Mouse (Mus musculus) MEL (cell line): ENCODE results near the gene Izumo4. TPM values are rescaled to one million over a fixed set of nuclear protein-coding genes. Genes with fewer than 3 reads are reported as not detected.
A peak's percentile ranks its signal among the peaks of the same experiment; 100 is the strongest.

Source experiments
- DNase-seq: peaks from one replicate; pipeline ENCODE4 v3.0.0; 2011; ENCODE audit warnings: low read depth, low spot score
- H3K27ac ChIP-seq: 2 replicates; pipeline ENCODE4 v1.5.1; 2012; ENCODE audit warnings: low read depth, mild to moderate bottlenecking, control low read depth, low read length, moderate library complexity; ENCODE audit not compliant: control insufficient read depth
- H3K27me3 ChIP-seq, 2 experiments: fragments of 150-350 bp in 1 of 2; sonication (generic) in 1 of 2; 2 replicates each; pipeline ENCODE4 v1.6.1; 2012; ENCODE audit warnings: low read length in 2 of 2, mild to moderate bottlenecking in 2 of 2, improper control_type of control experiment in 1 of 2, moderate library complexity in 1 of 2; ENCODE audit not compliant: insufficient read depth in 2 of 2, control insufficient read depth in 1 of 2
- H3K36me3 ChIP-seq, 2 experiments: 2 replicates each; pipeline ENCODE4 v1.6.1; 2012 to 2014; ENCODE audit warnings: low read length in 2 of 2, improper control_type of control experiment in 1 of 2, inconsistent platforms in 1 of 2, mild to moderate bottlenecking in 1 of 2; ENCODE audit not compliant: insufficient read depth in 2 of 2, control insufficient read depth in 1 of 2
- H3K4me1 ChIP-seq, 2 experiments: fragments of 150-350 bp in 1 of 2; sonication (generic) in 1 of 2; 2 replicates each; pipeline ENCODE4 v1.6.1; 2012; ENCODE audit warnings: low read length in 2 of 2, improper control_type of control experiment in 1 of 2, mild to moderate bottlenecking in 1 of 2; ENCODE audit not compliant: insufficient read depth in 2 of 2, control insufficient read depth in 1 of 2
- H3K4me3 ChIP-seq, 2 experiments: fragments of 150-350 bp in 1 of 2; sonication (generic) in 1 of 2; 2 replicates each; pipeline ENCODE4 v1.5.1; 2012; ENCODE audit warnings: low read depth in 2 of 2, low read length in 2 of 2, mild to moderate bottlenecking in 2 of 2, moderate library complexity in 2 of 2, control low read depth in 1 of 2, improper control_type of control experiment in 1 of 2; ENCODE audit not compliant: control insufficient read depth in 1 of 2, insufficient read depth in 1 of 2
- H3K79me2 ChIP-seq: 2 replicates; pipeline ENCODE4 v1.6.1; 2012; ENCODE audit warnings: mild to moderate bottlenecking, low read length, moderate library complexity; ENCODE audit not compliant: control insufficient read depth, poor library complexity, insufficient read depth
- H3K9ac ChIP-seq: 2 replicates; pipeline ENCODE4 v1.6.1; 2012; ENCODE audit warnings: low read depth, mild to moderate bottlenecking, control low read depth, low read length, moderate library complexity; ENCODE audit not compliant: control insufficient read depth, poor library complexity, severe bottlenecking
- H3K9me3 ChIP-seq: fragments of 150-350 bp; sonication (generic); replicated peaks from 2 replicates; pipeline ENCODE4 v1.6.1; 2012; ENCODE audit warnings: mild to moderate bottlenecking, low read length, improper control_type of control experiment, moderate library complexity; ENCODE audit not compliant: insufficient read depth
- CHD2 ChIP-seq: IDR thresholded peaks from 2 replicates; pipeline ENCODE4 v1.6.1; 2011; ENCODE audit warnings: low read length, improper control_type of control experiment
- CTCF ChIP-seq, 3 experiments: IDR thresholded peaks in 2 of 3; conservative IDR thresholded peaks in 1 of 3; 2 replicates each; pipeline ENCODE4 v1.5.1; 2011 to 2012; ENCODE audit warnings: low read length in 3 of 3, low read depth in 2 of 3, mild to moderate bottlenecking in 2 of 3, improper control_type of control experiment in 1 of 3, inconsistent platforms in 1 of 3, mixed read lengths in 1 of 3, moderate library complexity in 1 of 3; ENCODE audit not compliant: control insufficient read depth in 1 of 3, insufficient read depth in 1 of 3, poor library complexity in 1 of 3, severe bottlenecking in 1 of 3
- E2F4 ChIP-seq: IDR thresholded peaks from 2 replicates; pipeline ENCODE4 v1.6.1; 2011; ENCODE audit warnings: low read depth, low read length, improper control_type of control experiment, borderline replicate concordance
- ELF1 ChIP-seq: IDR thresholded peaks from 2 replicates; pipeline ENCODE4 v1.6.1; 2014; ENCODE audit warnings: low read depth, mild to moderate bottlenecking, inconsistent platforms, low read length, improper control_type of control experiment, moderate library complexity
- ETS1 ChIP-seq: IDR thresholded peaks from 2 replicates; pipeline ENCODE4 v1.6.1; 2012; ENCODE audit warnings: low read depth, mild to moderate bottlenecking, inconsistent platforms, low read length, improper control_type of control experiment, moderate library complexity
- GABPA ChIP-seq: IDR thresholded peaks from 2 replicates; pipeline ENCODE4 v1.6.1; 2012; ENCODE audit warnings: low read depth, mild to moderate bottlenecking, inconsistent platforms, low read length, improper control_type of control experiment, moderate library complexity
- MAX ChIP-seq: IDR thresholded peaks from 2 replicates; pipeline ENCODE4 v1.6.1; 2011; ENCODE audit warnings: low read length, improper control_type of control experiment
- MXI1 ChIP-seq: IDR thresholded peaks from 2 replicates; pipeline ENCODE4 v1.6.1; 2011; ENCODE audit warnings: mild to moderate bottlenecking, low read depth, low read length, improper control_type of control experiment
- MYB ChIP-seq: IDR thresholded peaks from 2 replicates; pipeline ENCODE4 v1.6.1; 2011; ENCODE audit warnings: mild to moderate bottlenecking, low read depth, low read length, improper control_type of control experiment
- POLR2A ChIP-seq, 2 experiments: IDR thresholded peaks; 2 replicates each; pipeline ENCODE4 v1.6.1; 2011 to 2012; ENCODE audit warnings: low read length in 2 of 2, mild to moderate bottlenecking in 2 of 2, control low read depth in 1 of 2, improper control_type of control experiment in 1 of 2, low read depth in 1 of 2, moderate library complexity in 1 of 2; ENCODE audit not compliant: control insufficient read depth in 1 of 2, insufficient read depth in 1 of 2, poor library complexity in 1 of 2
- POLR2AphosphoS5 ChIP-seq: IDR thresholded peaks from 2 replicates; pipeline ENCODE4 v1.6.1; 2012; ENCODE audit warnings: low read depth, borderline replicate concordance, mild to moderate bottlenecking, inconsistent platforms, low read length, moderate library complexity, mixed read lengths
- SMC3 ChIP-seq: IDR thresholded peaks from 2 replicates; pipeline ENCODE4 v1.6.1; 2011; ENCODE audit warnings: low read depth, low read length, improper control_type of control experiment
- TAL1 ChIP-seq: IDR thresholded peaks from 2 replicates; pipeline ENCODE4 v1.6.1; 2012; ENCODE audit warnings: mild to moderate bottlenecking, inconsistent platforms, low read length, moderate library complexity, mixed read lengths
- UBTF ChIP-seq: IDR thresholded peaks from 2 replicates; pipeline ENCODE4 v1.6.1; 2012; ENCODE audit warnings: low read depth, mild to moderate bottlenecking, inconsistent platforms, low read length, improper control_type of control experiment, moderate library complexity, borderline replicate concordance; ENCODE audit not compliant: insufficient read depth
- ZKSCAN1 ChIP-seq: IDR thresholded peaks from 2 replicates; pipeline ENCODE4 v1.6.1; 2012; ENCODE audit warnings: low read depth, mild to moderate bottlenecking, inconsistent platforms, low read length, improper control_type of control experiment, moderate library complexity
- ZNF384 ChIP-seq: IDR thresholded peaks from 2 replicates; pipeline ENCODE4 v1.6.1; 2012; ENCODE audit warnings: low read depth, mild to moderate bottlenecking, inconsistent platforms, low read length, improper control_type of control experiment
- polyA plus RNA-seq, 2 experiments: library from polyadenylated mRNA; stranded (reverse) in 1 of 2; unstranded in 1 of 2; fragments of >175 nt in 1 of 2; fragments of >200 nt in 1 of 2; gene quantifications; 2 replicates each; pipeline versions ENCODE4 v1.2.1 to v1.2.4; 2012; ENCODE audit warnings: low replicate concordance in 2 of 2, low read depth in 1 of 2; ENCODE audit not compliant: insufficient read length in 2 of 2, insufficient read depth in 1 of 2, missing spikeins in 1 of 2
- total RNA-seq: library from RNA; depleted of rRNA; stranded (reverse); fragments of 300-350 nt; gene quantifications from 2 replicates; pipeline ENCODE4 v1.2.3, GENCODE M21; 2012

Gene Izumo4
- total and polyA plus RNA-seq, 3 experiments: 1.0 to 3.8 TPM; not detected in 1

DNA sequence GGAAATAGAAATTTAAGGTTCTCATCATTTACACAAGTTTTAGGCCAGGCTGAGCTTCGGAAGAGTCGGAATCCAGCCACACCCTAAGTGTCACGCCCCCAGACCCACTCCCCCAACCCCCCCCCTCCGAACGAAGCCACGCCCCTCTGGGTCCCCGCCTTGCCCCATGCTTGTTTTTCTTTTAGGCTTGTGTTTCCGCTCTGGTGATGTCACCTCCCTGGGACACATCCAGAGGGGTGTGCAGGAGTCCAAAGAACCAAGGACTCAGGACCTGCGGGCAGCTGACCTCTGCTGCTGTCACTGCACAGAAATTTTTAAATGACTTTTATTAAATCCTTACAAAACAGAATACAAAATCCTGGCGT lies 37.0 kb upstream of the Izumo4 start:
- Histone ChIP-seq H3K9ac (peak overlapping the region; percentile 61), H3K27ac (peak overlapping the region; percentile 50; the same call in 1 of the 2 replicates), H3K36me3 (peaks cover 2 to 14% of the 10 kb centered on the region in 2 experiments), H3K79me2 (no peaks in the 10 kb centered on the region; the same call in 1 of the 2 replicates), H3K4me3 (peak overlapping the region in 1 of 2 experiments; percentile 30; a peak in 1 of 4 replicates), H3K27me3 (no peaks in the 10 kb centered on the region), H3K4me1 (peaks cover 5 to 24% of the 10 kb centered on the region in 2 experiments), H3K9me3 (no peaks in the 10 kb centered on the region)
- no peak for DNase-seq
- TF ChIP-seq ELF1 (no peak), MXI1 (no peak), UBTF (no peak), E2F4 (no peak), CHD2 (no peak), ETS1 (no peak), POLR2AphosphoS5 (no peak), ZKSCAN1 (no peak), CTCF (IDR thresholded peaks at IDR 0.05 in 2 of 3, conservative IDR thresholded peaks at IDR 0.05 in 1 of 3; ENCODE audit: control insufficient read depth in 1 of 3, insufficient read depth in 1 of 3, low read depth in 2 of 3, low read length in 3 of 3, poor library complexity in 1 of 3, severe bottlenecking in 1 of 3) (no peak), MYB (no peak), SMC3 (no peak), GABPA (no peak)

DNA sequence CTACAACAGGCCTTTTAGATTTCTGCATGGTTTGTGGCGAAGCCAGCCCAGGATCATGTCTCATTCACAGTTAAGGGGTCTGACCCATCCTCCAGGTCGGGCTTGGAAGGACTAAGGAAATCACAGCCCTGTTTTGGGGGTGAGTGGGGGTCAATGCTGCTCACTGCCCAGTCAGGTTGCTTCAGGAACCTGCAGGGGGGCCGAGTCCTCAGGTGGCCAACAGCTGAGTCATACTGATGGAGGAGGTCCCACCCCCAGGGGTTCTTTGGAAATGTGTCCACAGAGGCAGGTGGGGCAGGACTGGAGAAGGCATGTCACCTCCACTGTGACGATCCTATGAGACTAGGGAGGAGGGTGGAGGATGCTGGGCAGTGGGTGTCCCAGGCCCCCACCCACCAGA lies 36.5 kb upstream of the Izumo4 start:
- Histone ChIP-seq H3K27ac (no peak overlapping the region), H3K9ac (no peak overlapping the region), H3K4me1 (peaks cover 5 to 24% of the 10 kb centered on the region in 2 experiments), H3K79me2 (no peaks in the 10 kb centered on the region; the same call in 1 of the 2 replicates), H3K9me3 (no peaks in the 10 kb centered on the region), H3K36me3 (peaks cover 2 to 14% of the 10 kb centered on the region in 2 experiments), H3K4me3 (no peak overlapping the region), H3K27me3 (no peaks in the 10 kb centered on the region)
- no peak for DNase-seq
- no peak for TF ChIP-seq GABPA
- peak in 1 of 2 experiments; percentile 19; a peak in 1 of 4 replicates for TF ChIP-seq POLR2A (IDR thresholded peaks at IDR 0.05; ENCODE audit: control insufficient read depth in 1 of 2, insufficient read depth in 1 of 2, low read depth in 1 of 2, low read length in 2 of 2, poor library complexity in 1 of 2)

DNA sequence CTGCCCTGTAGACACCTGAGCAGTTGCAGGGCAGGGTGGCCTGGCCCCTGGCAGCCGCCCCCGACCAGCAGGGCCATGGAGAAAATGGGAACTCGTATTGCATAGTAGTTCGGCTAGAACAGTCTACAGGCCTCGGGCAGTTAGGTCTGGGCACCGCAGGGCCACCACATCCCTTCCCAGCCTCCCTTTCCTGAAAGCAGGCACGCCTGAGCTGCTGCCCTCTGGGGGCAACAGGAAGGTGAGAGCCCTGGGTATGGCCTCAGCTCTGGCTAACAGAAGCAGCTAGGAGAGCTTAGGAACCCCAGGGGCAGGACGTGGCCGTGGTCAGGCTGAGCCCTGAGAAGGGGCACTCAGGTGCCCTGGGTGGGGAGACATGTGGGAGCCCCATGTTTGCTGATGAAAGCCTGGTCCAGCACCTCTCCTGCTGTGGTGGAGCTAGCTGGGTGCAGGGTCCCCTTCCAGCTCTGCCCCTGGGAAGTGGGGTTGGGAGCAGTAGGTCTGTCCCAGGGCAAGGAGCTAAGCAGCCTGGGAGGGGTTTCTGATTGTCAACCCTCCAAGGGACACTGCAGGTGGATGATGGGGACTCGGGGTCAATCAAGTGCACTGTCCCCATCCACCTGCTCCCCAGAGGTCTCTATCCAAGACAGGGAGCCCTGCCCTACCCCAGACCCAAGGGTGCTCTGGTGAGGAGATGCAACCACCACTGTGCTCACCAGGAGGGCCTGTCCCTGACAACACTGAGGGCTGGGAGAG lies 35.8 kb upstream of the Izumo4 start:
- Histone ChIP-seq H3K4me3 (no peak overlapping the region), H3K27me3 (no peaks in the 10 kb centered on the region), H3K36me3 (peaks cover 2 to 14% of the 10 kb centered on the region in 2 experiments), H3K4me1 (peaks cover 5 to 24% of the 10 kb centered on the region in 2 experiments), H3K9me3 (no peaks in the 10 kb centered on the region), H3K9ac (no peak overlapping the region), H3K79me2 (no peaks in the 10 kb centered on the region; the same call in 1 of the 2 replicates), H3K27ac (no peak overlapping the region)
- DNase-seq: no peak
- TF ChIP-seq ZNF384 (no peak), MAX (no peak), ZKSCAN1 (no peak), UBTF (no peak), TAL1 (no peak)
